Mouse (Mus musculus) embryo, embryonic 9.5 days (tissue): Measurements from ENCODE around the gene Il12a.

Experiments
- DNase-seq: peaks from one replicate; pipeline ENCODE4 v3.0.0-alpha.2; 2017; ENCODE audit errors: extremely low spot score

Gene Il12a

DNA sequence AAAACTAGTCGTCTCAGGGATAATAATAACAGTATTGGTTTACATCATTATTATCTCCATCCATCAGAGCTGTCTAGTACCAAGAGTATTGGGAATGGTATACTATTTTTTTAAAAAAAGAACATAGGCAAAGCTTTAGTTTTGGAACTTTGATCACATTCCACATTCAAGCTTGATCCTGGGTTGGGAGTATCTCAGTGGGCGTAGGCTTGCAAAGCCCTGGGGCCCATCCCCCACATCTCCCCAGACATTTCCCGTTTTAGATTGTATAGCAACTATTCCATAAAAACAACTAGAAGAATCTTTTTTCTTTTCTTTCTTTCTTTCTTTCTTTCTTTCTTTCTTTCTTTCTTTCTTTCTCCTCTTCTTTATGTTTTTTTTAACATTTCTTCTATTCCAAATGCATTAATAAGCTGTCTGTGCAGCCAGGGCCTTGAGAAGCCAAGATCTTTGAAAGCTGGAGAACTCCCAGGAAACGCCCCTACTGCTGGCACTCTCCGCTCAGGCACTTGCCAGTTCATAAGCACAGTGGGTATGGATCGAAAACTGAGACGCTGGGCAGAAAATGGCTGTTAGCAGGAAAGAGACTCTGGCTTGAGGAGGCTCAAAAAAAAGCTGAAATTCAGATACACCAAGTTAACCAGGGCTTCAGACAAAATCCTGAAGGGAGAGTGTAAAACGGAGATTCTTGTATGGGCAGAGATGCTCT lies 3.4 kb upstream of the Il12a start:
- no peak for DNase-seq

- no peak for DNase-seq
These were observed 1.1 kb upstream of the Il12a start for GRCm38 (mm10) chr3:68689346-68689745.

DNA sequence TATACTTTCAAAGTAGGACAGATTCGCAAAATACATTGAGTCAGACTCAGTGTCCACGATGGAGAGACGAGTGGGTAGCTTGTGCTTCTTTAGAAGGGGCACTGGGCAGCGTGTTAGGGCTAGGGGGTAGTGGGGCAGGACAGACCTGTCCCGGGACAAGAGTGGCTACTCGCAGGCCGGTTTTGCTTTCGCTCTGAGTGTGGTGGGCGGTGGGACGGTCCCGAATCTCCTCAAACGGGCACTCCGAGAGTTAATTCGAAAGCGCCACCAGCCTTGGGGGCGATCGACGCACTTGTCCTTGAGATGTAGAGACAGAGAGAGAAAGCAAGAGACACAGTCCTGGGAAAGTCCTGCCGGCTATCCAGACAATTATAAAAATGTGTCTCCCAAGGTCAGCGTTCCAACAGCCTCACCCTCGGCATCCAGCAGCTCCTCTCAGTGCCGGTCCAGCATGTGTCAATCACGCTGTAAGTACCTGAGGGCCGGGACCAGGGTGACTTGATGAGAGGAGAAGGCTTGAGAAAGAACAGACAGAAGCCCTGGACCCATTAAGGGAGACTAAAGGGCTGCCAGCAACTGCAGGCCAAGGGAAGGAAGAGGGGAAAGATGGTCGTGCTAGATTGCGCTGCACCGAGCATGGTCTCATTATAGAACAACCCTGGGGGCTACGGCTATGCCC lies 795 bp downstream of the Il12a start:
- no peak for DNase-seq

- DNase-seq = no peak
These were observed 1.6 kb downstream of the Il12a start for GRCm38 (mm10) chr3:68691938-68692599.

DNA sequence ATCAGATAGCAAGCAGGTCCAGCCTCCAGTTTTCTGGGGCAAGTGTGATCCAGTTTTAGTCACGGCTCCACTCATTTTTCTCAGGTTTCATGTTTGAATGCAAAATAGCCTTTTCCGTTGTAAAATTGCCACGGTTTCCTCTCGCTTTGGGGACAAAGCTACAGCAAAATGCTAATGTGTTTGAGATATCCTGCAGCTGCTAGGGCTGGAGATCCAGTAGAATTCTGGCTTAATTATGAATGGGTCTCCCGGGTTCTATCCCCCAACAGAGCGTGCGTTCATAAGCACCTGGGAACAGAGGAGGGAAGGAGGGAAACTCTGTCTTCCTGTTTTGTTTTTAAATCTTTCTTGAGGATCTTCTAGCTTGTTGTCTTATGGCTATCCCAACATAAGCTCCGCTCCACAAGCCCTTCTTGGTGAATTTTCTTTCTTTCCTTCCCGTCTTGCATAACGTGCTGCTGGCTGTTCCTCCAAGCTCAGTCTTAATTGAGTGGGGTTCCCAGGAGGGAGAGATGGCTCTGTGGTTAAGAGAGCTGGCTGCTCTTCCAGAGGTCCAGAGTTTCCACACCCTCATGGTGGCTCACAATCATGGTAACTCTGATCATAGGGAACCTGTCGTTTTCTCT lies 2.3 kb downstream of the Il12a start:
- DNase-seq = no peak

DNA sequence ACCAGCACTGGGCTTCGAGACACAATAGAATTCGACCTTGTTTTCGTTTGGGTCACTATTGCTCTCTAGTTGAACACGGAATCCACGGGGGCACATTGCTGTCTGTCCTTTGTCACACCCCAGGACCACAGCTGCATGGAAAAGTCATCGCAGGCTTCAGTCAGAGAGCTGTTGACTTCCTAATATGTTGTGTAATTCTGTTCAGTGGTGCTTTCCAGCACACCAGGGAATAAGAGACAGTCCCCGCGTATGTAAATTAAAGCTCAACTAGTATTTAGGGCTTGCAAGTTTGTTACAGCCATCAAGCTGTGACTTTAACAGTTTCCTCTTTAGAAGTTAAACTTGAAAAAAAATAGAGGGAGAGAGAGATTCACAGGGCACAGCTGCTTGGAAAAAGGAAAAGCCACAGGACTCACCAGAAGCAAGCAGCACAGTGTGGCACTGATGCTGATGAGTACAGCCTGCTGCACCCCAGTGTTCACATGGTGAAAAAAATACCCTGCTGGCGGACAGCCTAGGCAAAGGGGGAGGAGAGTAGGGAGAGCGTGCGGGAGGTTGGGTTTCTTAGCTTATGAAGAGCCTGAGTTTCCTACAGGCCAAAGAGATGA lies 3.1 kb downstream of the Il12a start:
- DNase-seq = no peak

DNA sequence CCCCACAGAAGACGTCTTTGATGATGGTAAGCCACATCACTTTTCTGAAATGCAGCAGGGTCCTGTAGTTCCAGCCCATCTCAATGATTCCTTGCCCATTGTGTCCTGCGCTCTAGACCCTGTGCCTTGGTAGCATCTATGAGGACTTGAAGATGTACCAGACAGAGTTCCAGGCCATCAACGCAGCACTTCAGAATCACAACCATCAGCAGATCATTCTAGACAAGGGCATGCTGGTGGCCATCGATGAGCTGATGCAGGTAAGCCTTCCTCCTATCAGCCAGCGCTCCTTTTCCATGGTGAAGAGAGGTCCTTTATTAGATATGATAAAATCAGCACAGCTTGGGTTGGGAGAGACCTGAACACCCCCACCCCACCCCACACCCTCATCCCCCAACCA lies 4.9 kb downstream of the Il12a start:
- no peak for DNase-seq

GRCm38 (mm10) chr3:68696495-68697200 lies 6.2 kb downstream of the Il12a start:
- DNase-seq = no peak

- DNase-seq = no peak
These were observed 8.2 kb downstream of the Il12a start for GRCm38 (mm10) chr3:68698601-68699000.

- DNase-seq = no peak
These were observed 9.6 kb downstream of the Il12a start for GRCm38 (mm10) chr3:68700091-68700490.

GRCm38 (mm10) chr3:68706307-68706706 lies 15.9 kb downstream of the Il12a start:
- DNase-seq = no peak

DNA sequence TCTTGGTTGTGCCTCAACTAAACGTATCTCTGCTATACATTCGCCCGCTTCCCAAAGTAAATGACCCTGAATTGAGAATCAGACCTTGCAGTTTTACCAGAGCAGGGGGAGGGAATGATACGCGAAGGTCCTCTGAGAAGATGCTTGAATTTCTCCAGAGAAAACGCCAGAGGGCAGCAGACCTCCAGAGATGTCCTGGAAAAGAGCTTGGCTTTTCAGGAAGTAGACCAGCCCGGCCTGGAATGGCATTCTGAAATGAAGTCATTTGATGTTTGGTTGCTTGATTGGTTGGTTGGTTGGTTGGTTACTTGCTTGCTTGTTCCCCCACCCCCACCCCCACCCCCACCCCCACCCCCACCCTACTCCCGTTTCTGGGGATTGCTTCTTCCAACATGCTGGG lies 17.8 kb downstream of the Il12a start:
- DNase-seq = peak; percentile 60

DNA sequence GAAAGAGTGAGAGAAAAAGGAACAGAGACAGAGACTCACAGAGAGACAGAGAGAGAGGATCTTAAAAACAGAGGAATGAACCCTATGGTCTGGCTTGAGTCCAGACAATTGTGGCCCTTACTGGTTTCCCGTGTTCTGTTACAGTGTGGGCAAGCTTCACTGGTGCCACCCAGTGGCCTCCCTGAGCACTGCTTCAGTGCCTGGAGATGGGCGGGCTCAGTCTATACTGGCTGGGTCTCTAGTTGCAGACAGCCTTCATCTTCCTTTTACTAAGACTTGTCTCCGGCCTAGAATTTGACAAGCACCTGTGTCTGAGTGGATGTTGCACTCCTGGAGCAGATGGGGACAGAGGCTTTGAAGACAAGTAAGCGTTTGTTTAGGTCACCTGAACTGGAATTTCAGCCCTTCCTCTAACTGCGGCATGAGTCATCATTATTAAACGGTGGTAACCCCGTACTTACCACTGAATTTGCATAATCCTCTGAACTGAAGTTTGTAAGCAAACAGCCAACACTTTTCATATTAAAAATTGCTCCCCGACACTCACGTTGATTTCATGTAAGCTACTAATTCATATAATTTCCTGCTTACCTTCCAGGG lies 18.9 kb downstream of the Il12a start:
- DNase-seq = peak; percentile 66

GRCm38 (mm10) chr3:68710436-68710835 lies 20.0 kb downstream of the Il12a start:
- DNase-seq = no peak

GRCm38 (mm10) chr3:68711510-68711909 lies 21.1 kb downstream of the Il12a start:
- no peak for DNase-seq

- peak; percentile 45 for DNase-seq
These were observed 23.1 kb downstream of the Il12a start for GRCm38 (mm10) chr3:68713550-68713949.

DNA sequence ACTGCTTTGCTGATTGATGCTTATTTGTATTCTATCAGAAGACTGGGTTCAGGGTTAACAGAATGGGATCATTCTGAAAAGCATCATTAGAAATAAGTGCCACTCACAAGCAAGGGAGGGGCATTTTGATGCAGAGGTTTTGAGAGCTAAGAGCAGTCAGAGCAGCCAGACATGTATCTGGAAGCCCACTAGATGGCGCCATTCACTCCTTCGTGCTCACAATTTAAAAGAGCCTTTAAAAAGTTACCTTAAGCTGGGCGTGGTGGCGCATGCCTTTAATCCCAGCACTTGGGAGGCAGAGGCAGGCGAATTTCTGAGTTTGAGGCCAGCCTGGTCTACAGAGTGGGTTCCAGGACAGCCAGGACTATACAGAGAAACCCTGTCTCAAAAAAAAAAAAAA lies 26.9 kb downstream of the Il12a start:
- peak; percentile 42 for DNase-seq

DNA sequence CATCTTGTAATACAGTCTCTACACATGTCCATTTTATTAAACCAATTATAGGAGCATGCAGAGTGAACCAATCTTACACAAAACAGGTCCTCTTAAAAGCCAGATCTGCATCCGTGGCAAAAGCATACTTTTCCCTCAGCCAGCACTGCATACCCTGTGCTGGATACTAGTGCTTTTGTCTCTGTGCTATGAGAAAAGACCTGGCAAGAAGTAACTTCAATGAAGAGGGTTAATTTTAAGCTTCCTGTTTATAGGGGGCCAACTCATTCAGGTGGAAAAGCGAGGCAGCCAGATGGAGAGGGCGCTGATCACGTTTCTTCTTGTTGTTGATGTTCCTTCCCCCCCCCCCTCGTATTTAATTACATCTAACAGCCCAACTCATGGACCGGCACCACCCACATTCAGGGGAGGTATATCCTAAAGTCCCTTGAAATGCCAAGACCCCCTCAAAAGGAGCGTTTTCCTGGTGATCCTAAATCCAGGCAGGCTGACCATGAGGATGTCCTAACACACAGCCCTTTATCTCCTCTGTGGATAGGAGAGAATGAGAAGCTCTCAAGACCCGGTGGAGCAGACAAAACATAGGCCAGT lies 28.9 kb downstream of the Il12a start:
- no peak for DNase-seq

GRCm38 (mm10) chr3:68720258-68720657 lies 29.8 kb downstream of the Il12a start:
- DNase-seq = peak; percentile 67

DNA sequence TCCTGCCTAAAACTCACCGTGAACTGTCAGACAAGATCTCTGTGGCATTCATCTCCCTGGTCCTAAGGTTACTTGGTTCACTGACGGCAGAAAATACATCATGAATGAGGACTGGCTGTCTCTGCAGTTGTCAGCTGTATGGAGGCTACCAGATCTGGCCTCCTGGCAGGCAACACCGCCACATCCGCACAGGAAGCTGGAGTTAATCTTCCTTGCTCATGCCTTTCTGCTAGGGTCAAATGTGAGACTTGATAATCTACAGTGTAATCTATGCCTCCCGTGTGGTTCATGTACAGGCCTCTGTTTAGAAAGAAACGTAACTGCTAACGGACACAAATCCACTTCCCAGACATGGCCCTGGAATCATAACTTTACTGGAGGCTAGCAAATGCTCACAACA lies 51.5 kb downstream of the Il12a start:
- no peak for DNase-seq
